Comparison of ENCODE assay signal across 41 mouse cellular contexts in genomic region chr6:58044025-58044424, GRCm38 (mm10). TPM values are rescaled to one million over a fixed set of nuclear protein-coding genes. Genes with fewer than 3 reads are reported as not detected.
DNase-seq lines count a peak whose midpoint lies in the region; ATAC-seq and TF ChIP-seq lines count a peak whose summit lies in the region.
"Had no signal": no experiment of that assay in that cellular context is flagged by ENCODE, and none has a peak within 500 bp of the region (broad histone marks: within the 10 kb centered on the region; RNA-seq: fewer than 3 reads in every experiment).

No protein-coding gene starts in this region.

- no peaks in the 10 kb centered on the region for H3K4me1 ChIP-seq in hindbrain, postnatal 0 days (ENCODE audit: insufficient read depth, low read length)
- no peaks in the 10 kb centered on the region for H3K4me1 ChIP-seq in hindbrain, embryonic 13.5 days (replicated peaks)
- H3K4me1 ChIP-seq in hindbrain, embryonic 11.5 days (replicated peaks; ENCODE audit: control insufficient read depth, insufficient read depth, low read length): no peaks in the 10 kb centered on the region
- H3K4me1 ChIP-seq: forebrain, embryonic 13.5 days; kidney, embryonic 15.5 days; limb, embryonic 13.5 days; lung, embryonic 15.5 days; midbrain, embryonic 10.5 days; neural tube, embryonic 12.5 days had no signal

- H3K27ac ChIP-seq in hindbrain, postnatal 0 days: no peak overlapping the region
- H3K27ac ChIP-seq in hindbrain, embryonic 13.5 days: no peak overlapping the region
- no peak overlapping the region for H3K27ac ChIP-seq in hindbrain, embryonic 11.5 days (ENCODE audit: low read depth, low read length)
- H3K27ac ChIP-seq: forebrain, embryonic 13.5 days; gastrocnemius, adult 2 months; hindbrain, embryonic 14.5 days; kidney, embryonic 15.5 days; limb, embryonic 13.5 days; lung, embryonic 15.5 days; midbrain, embryonic 10.5 days; neural tube, embryonic 12.5 days had no signal

- H3K4me3 ChIP-seq in hindbrain, postnatal 0 days (ENCODE audit: low read length): no peak overlapping the region
- no peak overlapping the region for H3K4me3 ChIP-seq in hindbrain, embryonic 13.5 days
- H3K4me3 ChIP-seq in hindbrain, embryonic 11.5 days (ENCODE audit: low read depth, low read length): no peak overlapping the region
- H3K4me3 ChIP-seq: forebrain, embryonic 13.5 days; gastrocnemius, adult 2 months; kidney, embryonic 15.5 days; limb, embryonic 13.5 days; lung, embryonic 15.5 days; midbrain, embryonic 10.5 days; myocyte; neural tube, embryonic 12.5 days had no signal

- no peaks in the 10 kb centered on the region for H3K36me3 ChIP-seq in hindbrain, postnatal 0 days (ENCODE audit: insufficient read depth, low read length)
- no peaks in the 10 kb centered on the region for H3K36me3 ChIP-seq in hindbrain, embryonic 13.5 days
- H3K36me3 ChIP-seq in hindbrain, embryonic 11.5 days (ENCODE audit: control insufficient read depth, insufficient read depth, low read length): no peaks in the 10 kb centered on the region
- H3K36me3 ChIP-seq: G1E; kidney, embryonic 15.5 days; limb, embryonic 13.5 days; lung, embryonic 15.5 days; midbrain, embryonic 10.5 days; neural tube, embryonic 12.5 days had no signal

- H3K27me3 ChIP-seq in hindbrain, postnatal 0 days (ENCODE audit: insufficient read depth, low read length): no peaks in the 10 kb centered on the region
- H3K27me3 ChIP-seq in hindbrain, embryonic 13.5 days: no peaks in the 10 kb centered on the region
- H3K27me3 ChIP-seq in hindbrain, embryonic 11.5 days (ENCODE audit: control insufficient read depth, insufficient read depth, low read length): no peaks in the 10 kb centered on the region
- H3K27me3 ChIP-seq: forebrain, embryonic 13.5 days; kidney, embryonic 15.5 days; limb, embryonic 13.5 days; lung, embryonic 15.5 days; neural tube, embryonic 12.5 days had no signal

- intact Hi-C loops in left cerebral cortex, postnatal 25 days (cut with DNase I): no loop called here

- DNase-seq in hindbrain, postnatal 0 days (ENCODE audit: low spot score): peak; percentile 1
- peak; percentile 32 for DNase-seq in right cerebral cortex, adult 18-20 months
- DNase-seq in right cerebral cortex, postnatal 25 days: no peak
- peak; percentile 4 to 70 for DNase-seq in left cerebral cortex, postnatal 25 days (ENCODE audit: low spot score in 2 of 2)
- DNase-seq in hindbrain, embryonic 11.5 days (ENCODE audit: low spot score): no peak
- DNase-seq: adrenal gland, adult 8-10 months; cerebellum, adult 11 months; cerebellum, adult 9-10 months; cerebellum, postnatal 36 days; gastrocnemius, adult 2 months; gastrocnemius, postnatal 36 days; heart, adult 18-20 months; heart, postnatal 36 days; kidney, adult 11 months; kidney, postnatal 25 days; thymus, postnatal 4 days had no signal

- no peak overlapping the region for H3K4me2 ChIP-seq in hindbrain, postnatal 0 days (ENCODE audit: low read depth, low read length)
- no peak overlapping the region for H3K4me2 ChIP-seq in hindbrain, embryonic 13.5 days
- no peak overlapping the region for H3K4me2 ChIP-seq in hindbrain, embryonic 11.5 days (replicated peaks; ENCODE audit: low read depth, low read length)
- H3K4me2 ChIP-seq: forebrain, embryonic 13.5 days; heart, embryonic 11.5 days; hindbrain, embryonic 14.5 days; kidney, embryonic 15.5 days; limb, embryonic 13.5 days; liver, embryonic 11.5 days; lung, embryonic 15.5 days; neural tube, embryonic 12.5 days had no signal

- H3K9me3 ChIP-seq in hindbrain, postnatal 0 days (ENCODE audit: low read length): no peaks in the 10 kb centered on the region
- no peaks in the 10 kb centered on the region for H3K9me3 ChIP-seq in hindbrain, embryonic 13.5 days
- H3K9me3 ChIP-seq in hindbrain, embryonic 11.5 days (ENCODE audit: control insufficient read depth, low read length): no peaks in the 10 kb centered on the region
- H3K9me3 ChIP-seq: forebrain, embryonic 13.5 days; G1E; kidney, embryonic 15.5 days; limb, embryonic 13.5 days; lung, embryonic 15.5 days; midbrain, embryonic 10.5 days; neural tube, embryonic 12.5 days had no signal

- no peak for ATAC-seq in hindbrain, postnatal 0 days
- no peak for ATAC-seq in hindbrain, embryonic 13.5 days (ENCODE audit: low FRiP score)
- no peak for ATAC-seq in hindbrain, embryonic 11.5 days (ENCODE audit: low FRiP score)
- ATAC-seq: forebrain, embryonic 13.5 days; inflammation-experienced regulatory T-cells, adult 6 months; midbrain, embryonic 16.5 days had no signal

- H3K9ac ChIP-seq in hindbrain, postnatal 0 days (replicated peaks; ENCODE audit: low read length): no peak overlapping the region
- no peak overlapping the region for H3K9ac ChIP-seq in hindbrain, embryonic 13.5 days
- no peak overlapping the region for H3K9ac ChIP-seq in hindbrain, embryonic 11.5 days (ENCODE audit: low read depth, low read length)
- H3K9ac ChIP-seq: forebrain, embryonic 13.5 days; hindbrain, embryonic 14.5 days; kidney, embryonic 15.5 days; limb, embryonic 13.5 days; lung, embryonic 15.5 days; neural tube, embryonic 12.5 days had no signal

- TF ChIP-seq CTCF in hindbrain, postnatal 0 days (IDR thresholded peaks at IDR 0.05; ENCODE audit: low read depth): no peak

RNA-seq across cellular contexts. Expression of gene Vmn1r26, which starts 29.1 kb away (rescaled TPM):
- total RNA-seq in hindbrain, postnatal 0 days (2014; rRNA removed): not detected in 2 replicates
- polyA plus RNA-seq in hindbrain, postnatal 0 days (2015; fragmentation: Nextera tagmentation; extraction: Ambion mirVana): not detected in 2 replicates
- polyA plus RNA-seq in hindbrain, embryonic 13.5 days (2015; fragmentation: Nextera tagmentation; extraction: Ambion mirVana): not detected in 2 replicates
- total RNA-seq in left cerebral cortex, postnatal 25 days (2021): not detected
- not detected in 2 replicates for polyA plus RNA-seq in hindbrain, embryonic 11.5 days (2014; fragmentation: Nextera tagmentation; extraction: Ambion mirVana)
- total RNA-seq: adrenal gland, adult 8-10 months; adrenal gland, postnatal 4 days; gastrocnemius, adult 2 months; gastrocnemius, postnatal 36 days; heart, adult 18-20 months; heart, postnatal 36 days; layer of hippocampus, adult 18-20 months; layer of hippocampus, postnatal 10 days; left cerebral cortex, postnatal 10 days; megakaryocyte progenitor cell, adult 5-6 weeks had no signal
- polyA plus RNA-seq: C2C12; embryonic facial prominence, embryonic 11.5 days; forebrain, embryonic 13.5 days; G1E; heart, embryonic 11.5 days; heart, embryonic 16.5 days; hindbrain, embryonic 14.5 days; inflammation-experienced regulatory T-cells, adult 6 months; kidney, embryonic 15.5 days; limb, embryonic 13.5 days; liver, embryonic 11.5 days; liver, embryonic 16.5 days; lung, embryonic 15.5 days; midbrain, embryonic 10.5 days; midbrain, embryonic 16.5 days; myocyte; neural tube, embryonic 12.5 days; testis, adult 2 months; thymus, postnatal 0 days had no signal

Comparison
In these comparisons a context has a peak if more than half of its experiments do, and no peak if none do; other contexts are left out.
1. DNase-seq: peak in hindbrain, postnatal 0 days (single experiment), right cerebral cortex, adult 18-20 months (single experiment) and left cerebral cortex, postnatal 25 days (2 of 2); none in right cerebral cortex, postnatal 25 days (single experiment) and hindbrain, embryonic 11.5 days (single experiment).